Mouse (Mus musculus): ENCODE results near the gene Rps15.
"Not testable (repeated sequence)": the region's sequence is repeated elsewhere in the genome, so short reads cannot be mapped to it uniquely, and the experiment has no call there.

The Rps15 gene

GRCm38 (mm10) chr10:80292251-80293146, at the start of gene Rps15:
Rps15 (plus strand) TSS chr10:80292453.
- peak; percentile 97 for DNase-seq (ENCODE audit: low read depth)

GRCm38 (mm10) chr10:80242607-80243006, 49.6 kb upstream of the Rps15 start:
- DNase-seq (ENCODE audit: low read depth), result no peak

- DNase-seq (ENCODE audit: low read depth), result peak; percentile 82
Observed at GRCm38 (mm10) chr10:80244791-80245399, 47.4 kb upstream of the Rps15 start.

- DNase-seq (ENCODE audit: low read depth), result peak; percentile 87
Observed at GRCm38 (mm10) chr10:80245600-80245999, 46.7 kb upstream of the Rps15 start.

GRCm38 (mm10) chr10:80247849-80248248, 44.4 kb upstream of the Rps15 start:
- peak; percentile 85 for DNase-seq (ENCODE audit: low read depth)

- not testable (repeated sequence) for DNase-seq (ENCODE audit: low read depth)
Observed at GRCm38 (mm10) chr10:80248437-80248836, 43.8 kb upstream of the Rps15 start.

GRCm38 (mm10) chr10:80248971-80249640, 43.1 kb upstream of the Rps15 start, which contains the start of gene Ndufs7:
Ndufs7 (plus strand) TSS chr10:80249121.
- DNase-seq (ENCODE audit: low read depth), result peak; percentile 97

GRCm38 (mm10) chr10:80250059-80250458, 42.2 kb upstream of the Rps15 start:
- DNase-seq (ENCODE audit: low read depth), result no peak

GRCm38 (mm10) chr10:80250573-80250972, 41.7 kb upstream of the Rps15 start:
- no peak for DNase-seq (ENCODE audit: low read depth)

- no peak for DNase-seq (ENCODE audit: low read depth)
Observed at GRCm38 (mm10) chr10:80252011-80252410, 40.2 kb upstream of the Rps15 start.

- DNase-seq (ENCODE audit: low read depth), result no peak
Observed at GRCm38 (mm10) chr10:80252493-80253274, 39.6 kb upstream of the Rps15 start.

- no peak for DNase-seq (ENCODE audit: low read depth)
Observed at GRCm38 (mm10) chr10:80253551-80253950, 38.7 kb upstream of the Rps15 start.

GRCm38 (mm10) chr10:80254331-80255297, 37.6 kb upstream of the Rps15 start:
- no peak for DNase-seq (ENCODE audit: low read depth)

- DNase-seq (ENCODE audit: low read depth), result no peak
Observed at GRCm38 (mm10) chr10:80255881-80256535, 36.2 kb upstream of the Rps15 start.

- DNase-seq (ENCODE audit: low read depth), result no peak
Observed at GRCm38 (mm10) chr10:80257936-80258335, 34.3 kb upstream of the Rps15 start.

GRCm38 (mm10) chr10:80258752-80259462, 33.3 kb upstream of the Rps15 start:
- no peak for DNase-seq (ENCODE audit: low read depth)

- no peak for DNase-seq (ENCODE audit: low read depth)
Observed at GRCm38 (mm10) chr10:80259463-80259805, 32.8 kb upstream of the Rps15 start.

GRCm38 (mm10) chr10:80259861-80260641, 32.2 kb upstream of the Rps15 start:
- no peak for DNase-seq (ENCODE audit: low read depth)

Data from 416B (cell line).